Mouse (Mus musculus) megakaryocyte, adult 5-6 weeks (primary cell): ENCODE results near the gene Olfr1359. TPM values are rescaled to one million over a fixed set of nuclear protein-coding genes. Genes with fewer than 3 reads are reported as not detected.

ENCODE experiments used
- ATAC-seq: 2 replicates; pipeline ENCODE4 v1.8.0; 2016; ENCODE audit warnings: mild to moderate bottlenecking, inconsistent platforms; ENCODE audit not compliant: poor library complexity, severe bottlenecking
- total RNA-seq, 2 experiments: library from RNA; stranded (forward) in 1 of 2; stranded (reverse) in 1 of 2; fragments of 153-499, 151-499 nt in 1 of 2; fragments of 221-1000, 200-1000 nt in 1 of 2; gene quantifications; 2 replicates each; pipeline versions ENCODE4 v1.2.3 to v1.2.4; 2015 to 2017

Olfr1359 gene
- total RNA-seq, 2 experiments from 2014 or later = not detected

- ATAC-seq = no peak
These were observed 25.3 kb downstream of the Olfr1359 start for GRCm38 (mm10) chr13:21722993-21723836.

DNA sequence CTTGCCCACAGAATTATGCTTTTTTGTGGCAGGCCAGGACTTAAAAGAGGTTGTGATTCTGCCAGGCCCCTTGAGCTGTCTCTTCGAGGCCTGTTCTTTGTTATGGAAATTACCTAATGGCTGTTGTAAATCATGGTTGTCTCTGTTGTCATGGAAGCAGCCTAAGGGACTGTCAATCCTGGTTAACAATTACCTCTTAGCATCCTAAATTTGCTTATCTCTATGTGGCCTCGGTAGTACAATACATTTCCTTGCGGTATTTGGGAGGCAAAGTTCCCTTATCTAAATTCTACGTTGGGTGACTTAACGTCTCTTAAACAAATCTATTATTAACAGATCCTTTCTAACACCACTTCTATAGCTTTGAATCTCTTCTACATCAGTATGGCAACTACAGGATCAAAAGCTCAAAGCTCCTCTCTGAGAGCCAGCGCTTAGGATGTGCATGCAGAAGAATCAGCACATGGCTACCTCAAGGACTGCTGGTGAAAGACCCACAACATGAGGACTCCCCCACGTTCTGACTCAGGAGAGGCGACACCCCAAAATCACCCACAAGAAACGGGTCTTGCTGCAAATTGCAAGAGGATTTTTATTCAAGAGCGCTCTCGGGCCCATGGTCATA, 30.1 kb downstream of the Olfr1359 start:
- ATAC-seq = no peak

GRCm38 (mm10) chr13:21729544-21729943, 31.6 kb downstream of the Olfr1359 start:
- ATAC-seq = no peak

DNA sequence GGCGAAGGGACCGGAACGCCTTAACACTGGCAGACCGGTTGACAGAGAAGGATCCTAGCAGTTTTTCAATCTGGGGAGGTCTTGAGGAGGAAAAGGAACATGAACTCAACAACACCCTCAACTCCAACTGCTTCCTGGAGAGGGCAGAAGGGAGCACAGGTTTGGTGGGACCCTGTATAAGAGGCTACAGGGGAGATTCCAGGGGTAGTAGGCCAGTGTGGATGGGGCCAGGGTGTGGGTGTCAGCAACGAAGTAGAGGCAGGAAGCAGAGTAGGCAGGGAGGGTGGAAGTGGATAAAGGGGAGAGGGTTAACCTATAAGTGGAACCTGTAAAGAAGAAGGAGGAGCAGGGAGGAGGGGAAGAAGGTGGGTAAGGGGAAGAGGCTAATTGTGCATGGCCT, 35.6 kb downstream of the Olfr1359 start:
- ATAC-seq = no peak

DNA sequence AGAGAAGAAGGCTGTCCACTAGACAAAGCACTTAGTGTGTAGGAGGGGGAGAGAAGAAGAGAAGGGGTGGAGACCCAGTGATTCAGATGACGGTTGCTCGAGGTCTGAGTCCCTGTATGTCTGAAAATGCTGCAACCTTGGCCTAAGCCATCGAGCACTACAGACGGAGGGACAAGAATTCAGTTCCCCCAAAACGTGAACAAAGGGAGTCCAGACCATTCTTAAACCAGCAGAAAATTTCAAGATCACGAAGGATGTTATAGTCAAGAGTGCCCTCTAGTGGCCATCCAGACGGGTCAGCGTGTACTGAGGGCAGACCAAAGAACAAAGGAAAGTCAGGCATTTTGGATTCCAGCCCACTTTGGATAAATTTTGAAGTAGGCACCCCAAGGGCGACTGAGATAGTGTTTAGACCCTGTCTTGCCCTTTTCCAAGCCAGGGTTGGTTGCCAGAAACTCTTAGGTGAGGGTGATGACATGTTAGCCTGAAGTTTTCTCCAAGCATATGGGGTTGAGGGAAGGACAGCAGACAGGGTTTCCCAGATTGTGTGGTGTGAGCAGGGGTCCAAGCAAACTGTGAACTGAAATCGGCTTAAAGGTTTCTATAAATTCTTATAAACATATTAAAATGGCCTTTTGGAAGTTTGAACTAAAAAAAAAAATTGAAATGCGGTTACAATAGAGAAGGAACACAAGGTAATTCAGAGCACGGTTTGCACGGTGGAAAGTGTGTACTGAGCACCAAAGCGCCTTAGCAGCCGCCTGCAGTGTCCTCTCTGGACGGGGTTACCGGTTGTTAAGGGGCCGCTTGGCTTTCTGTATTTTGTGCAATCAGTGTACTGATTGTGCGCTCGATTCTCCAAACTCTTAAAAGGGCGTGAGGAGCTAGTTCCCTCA, 36.3 kb downstream of the Olfr1359 start:
- ATAC-seq = peak; percentile 73

DNA sequence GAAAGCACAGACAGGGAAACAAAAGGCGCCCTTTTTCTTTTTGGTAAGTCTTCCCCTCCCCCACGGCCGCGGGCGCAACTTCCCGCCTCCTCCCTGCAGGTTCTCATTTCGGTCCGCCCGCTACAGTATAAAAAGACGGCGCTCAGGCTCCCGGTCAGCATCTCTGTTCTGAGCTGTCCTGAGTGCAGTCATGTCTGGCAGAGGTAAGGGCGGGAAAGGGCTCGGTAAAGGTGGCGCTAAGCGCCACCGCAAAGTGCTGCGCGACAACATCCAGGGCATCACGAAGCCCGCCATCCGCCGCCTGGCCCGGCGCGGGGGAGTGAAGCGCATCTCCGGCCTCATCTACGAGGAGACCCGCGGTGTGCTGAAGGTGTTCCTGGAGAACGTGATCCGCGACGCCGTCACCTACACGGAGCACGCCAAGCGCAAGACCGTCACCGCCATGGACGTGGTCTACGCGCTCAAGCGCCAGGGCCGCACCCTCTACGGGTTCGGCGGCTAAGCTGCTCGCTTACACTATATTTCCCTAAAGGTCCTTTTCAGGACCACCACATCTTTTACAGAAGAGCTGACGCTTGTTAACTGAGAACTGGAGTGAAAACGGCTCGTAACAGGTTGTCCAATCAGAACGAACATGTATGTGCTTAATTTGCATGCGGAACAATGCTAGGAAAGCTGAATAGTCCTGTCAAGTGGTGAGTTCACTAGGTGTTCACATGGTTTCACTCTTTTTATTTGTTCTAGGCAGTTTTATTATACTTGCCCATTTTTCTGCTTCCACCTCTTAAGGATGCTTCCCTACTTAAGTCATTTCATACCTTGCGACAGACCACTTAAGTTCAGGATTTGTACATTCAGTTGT, 37.2 kb downstream of the Olfr1359 start, which contains the start of gene Hist1h4j:
Gene Hist1h4j, plus strand, starts transcription at position 159 of the 862 bp plus-strand sequence.
- ATAC-seq = peak; percentile 87

- ATAC-seq = no peak
These were observed 47.1 kb downstream of the Olfr1359 start for GRCm38 (mm10) chr13:21745006-21745405.

- ATAC-seq = no peak
These were observed 51.7 kb downstream of the Olfr1359 start for GRCm38 (mm10) chr13:21749387-21750158.

DNA sequence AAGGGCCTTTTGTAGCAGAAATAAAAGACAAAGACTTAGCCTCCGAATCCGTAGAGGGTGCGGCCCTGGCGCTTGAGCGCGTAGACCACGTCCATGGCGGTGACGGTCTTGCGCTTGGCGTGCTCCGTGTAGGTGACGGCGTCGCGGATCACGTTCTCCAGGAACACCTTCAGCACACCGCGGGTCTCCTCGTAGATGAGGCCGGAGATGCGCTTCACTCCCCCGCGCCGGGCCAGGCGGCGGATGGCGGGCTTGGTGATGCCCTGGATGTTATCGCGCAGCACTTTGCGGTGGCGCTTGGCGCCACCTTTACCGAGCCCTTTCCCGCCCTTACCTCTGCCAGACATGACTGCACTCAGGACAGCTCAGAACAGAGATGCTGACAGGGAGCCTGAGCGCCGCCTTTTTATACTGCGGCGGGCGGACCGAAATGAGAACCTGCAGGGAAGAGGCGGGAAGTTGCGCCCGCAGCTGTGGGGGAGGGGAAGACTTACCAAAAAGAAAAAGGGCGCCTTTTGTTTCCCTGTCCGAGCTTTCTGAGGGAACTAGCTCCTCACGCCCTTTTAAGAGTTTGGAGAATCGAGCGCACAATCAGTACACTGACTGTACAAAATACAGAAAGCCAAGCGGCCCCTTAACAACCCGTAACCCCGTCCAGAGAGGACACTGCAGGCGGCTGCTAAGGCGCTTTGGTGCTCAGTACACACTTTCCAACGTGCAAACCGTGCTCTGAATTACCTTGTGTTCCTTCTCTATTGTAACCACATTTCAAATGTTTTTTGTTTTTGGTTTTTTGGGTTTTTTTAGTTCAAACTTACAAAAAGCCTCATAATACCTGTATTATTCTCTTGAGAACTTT, 52.5 kb downstream of the Olfr1359 start, which contains the start of gene Hist1h4k:
Gene Hist1h4k, minus strand, starts transcription at position 347 of the 859 bp plus-strand sequence.
- ATAC-seq = peak; percentile 73

DNA sequence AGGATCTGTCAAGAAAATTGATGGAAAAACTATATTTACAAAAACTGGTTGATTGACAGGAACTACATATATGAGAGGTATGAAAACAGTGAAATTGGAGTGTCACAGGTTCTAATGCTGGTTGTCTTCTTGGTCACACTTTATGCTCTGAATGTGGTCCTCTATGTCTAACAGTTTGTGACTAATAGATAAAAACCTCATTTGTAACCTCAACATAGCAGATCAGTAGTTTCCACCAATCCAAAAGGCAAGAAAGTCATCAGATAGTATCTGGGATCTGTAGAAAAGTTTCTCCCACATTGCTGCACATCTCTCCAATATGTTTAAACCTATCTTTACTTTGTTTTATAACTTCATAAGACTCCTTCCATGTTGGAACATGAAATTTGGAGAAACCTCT, 53.5 kb downstream of the Olfr1359 start:
- ATAC-seq = no peak

- no peak for ATAC-seq
These were observed 53.9 kb downstream of the Olfr1359 start for GRCm38 (mm10) chr13:21751827-21752226.

DNA sequence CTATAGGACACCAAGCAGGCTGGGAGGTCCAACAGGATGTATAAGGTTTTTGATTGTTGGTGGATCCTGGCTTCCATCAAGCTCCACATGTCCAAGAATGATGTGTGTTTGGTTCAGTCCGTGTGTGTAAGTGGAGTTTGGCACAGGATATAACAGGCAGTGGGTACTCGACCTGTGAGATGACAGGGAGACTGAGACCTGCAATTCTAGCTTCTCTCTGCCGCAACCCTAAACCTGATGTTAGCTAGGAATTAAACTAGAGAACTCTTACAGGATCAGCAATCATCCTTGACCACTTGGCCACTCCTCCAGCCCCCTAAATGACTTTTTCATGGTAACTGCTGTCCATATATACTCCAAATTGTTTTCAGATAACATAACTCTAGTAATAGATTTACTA, 54.4 kb downstream of the Olfr1359 start:
- no peak for ATAC-seq

DNA sequence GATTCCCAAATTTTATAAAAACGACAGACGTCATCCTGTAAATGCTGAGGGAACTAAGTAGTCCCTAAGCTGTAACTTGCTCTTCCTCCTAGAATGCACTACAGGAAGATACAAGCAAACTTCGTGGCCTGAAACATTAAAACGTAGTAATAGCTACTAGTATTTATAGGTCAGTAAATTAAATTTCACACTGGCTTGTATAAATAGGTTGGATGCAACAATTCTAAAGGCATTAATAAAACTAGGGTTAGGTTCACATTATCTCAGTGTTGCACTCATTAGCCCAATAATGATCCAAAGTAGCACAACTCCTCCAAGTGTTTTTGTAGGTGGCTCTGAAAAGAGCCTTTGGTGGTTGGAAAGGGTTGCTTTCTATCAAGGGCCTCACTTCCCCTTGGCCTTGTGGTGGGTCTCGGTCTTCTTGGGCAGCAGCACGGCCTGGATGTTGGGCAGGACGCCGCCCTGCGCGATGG, 55.2 kb downstream of the Olfr1359 start:
- ATAC-seq = 0 out of 2 replicates have a peak, but pooled peaks have one; percentile 16

DNA sequence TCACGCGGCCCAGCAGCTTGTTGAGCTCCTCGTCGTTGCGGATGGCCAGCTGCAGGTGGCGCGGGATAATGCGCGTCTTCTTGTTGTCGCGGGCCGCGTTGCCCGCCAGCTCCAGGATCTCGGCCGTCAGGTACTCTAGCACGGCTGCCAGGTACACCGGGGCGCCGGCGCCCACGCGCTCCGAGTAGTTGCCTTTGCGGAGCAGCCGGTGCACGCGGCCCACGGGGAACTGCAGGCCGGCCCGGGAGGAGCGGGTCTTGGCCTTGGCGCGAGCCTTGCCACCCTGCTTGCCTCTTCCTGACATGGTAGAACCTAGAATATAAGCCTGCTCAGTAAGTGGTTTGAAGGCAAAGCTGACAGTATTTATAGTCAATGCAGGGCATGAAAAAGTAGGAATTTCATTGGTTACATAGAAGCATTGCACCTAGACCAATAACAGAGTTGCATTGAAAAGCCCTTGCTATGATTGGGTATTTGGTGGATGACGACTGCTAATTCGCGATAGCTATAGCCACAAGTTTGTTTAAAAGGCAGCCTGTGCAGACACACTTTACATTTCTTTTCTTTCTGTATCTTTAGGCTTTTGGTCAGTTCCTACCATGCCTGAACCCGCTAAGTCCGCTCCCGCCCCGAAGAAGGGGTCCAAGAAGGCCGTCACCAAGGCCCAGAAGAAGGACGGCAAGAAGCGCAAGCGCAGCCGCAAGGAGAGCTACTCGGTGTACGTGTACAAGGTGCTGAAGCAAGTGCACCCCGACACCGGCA, 55.8 kb downstream of the Olfr1359 start, which contains the start of the genes Hist1h2ak and Hist1h2bn:
Gene Hist1h2ak, minus strand, starts transcription at position 304 of the 762 bp plus-strand sequence.
Gene Hist1h2bn, plus strand, starts transcription at position 600 of the 762 bp plus-strand sequence.
- peak; percentile 81 for ATAC-seq

DNA sequence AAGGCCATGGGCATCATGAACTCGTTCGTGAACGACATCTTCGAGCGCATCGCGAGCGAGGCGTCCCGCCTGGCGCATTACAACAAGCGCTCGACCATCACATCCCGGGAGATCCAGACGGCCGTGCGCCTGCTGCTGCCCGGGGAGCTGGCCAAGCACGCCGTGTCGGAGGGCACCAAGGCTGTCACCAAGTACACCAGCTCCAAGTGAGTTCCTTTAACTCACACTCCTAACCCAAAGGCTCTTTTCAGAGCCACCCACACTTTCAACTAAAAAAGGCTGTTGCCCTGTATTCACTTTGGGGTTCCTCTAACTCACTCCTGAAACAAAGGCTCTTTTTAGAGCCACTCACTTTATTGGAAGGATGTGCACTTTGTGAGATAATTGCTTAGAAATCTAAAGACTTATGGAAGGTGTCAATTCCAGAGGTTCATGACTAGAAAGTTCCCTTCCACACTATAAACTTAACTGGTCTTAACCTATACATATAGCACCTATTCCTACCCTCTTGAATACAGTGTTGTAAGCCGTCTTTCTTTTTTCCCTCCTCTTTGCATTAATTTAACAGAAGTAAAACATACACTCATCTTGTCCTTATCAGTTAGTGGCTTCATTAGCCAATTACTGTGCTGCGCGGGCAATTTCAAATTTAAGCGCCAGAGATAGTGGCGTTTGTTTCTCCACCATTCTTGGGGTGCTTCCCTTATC, 56.5 kb downstream of the Olfr1359 start:
- 0 out of 2 replicates have a peak, but pooled peaks have one; percentile 11 for ATAC-seq

GRCm38 (mm10) chr13:21755707-21756106, 57.8 kb downstream of the Olfr1359 start:
- no peak for ATAC-seq
